Mouse (Mus musculus) megakaryocyte progenitor cell, adult 5-6 weeks (primary cell): ENCODE data around the gene Ltbp4. TPM values are rescaled to one million over a fixed set of nuclear protein-coding genes. Genes with fewer than 3 reads are reported as not detected.
A peak's percentile ranks its signal among the peaks of the same experiment; 100 is the strongest.

Experiments used
- ATAC-seq: replicated peaks from 2 replicates; pipeline ENCODE4 v1.8.0; 2016; ENCODE audit warnings: mild to moderate bottlenecking, moderate TSS enrichment, inconsistent platforms; ENCODE audit not compliant: poor library complexity
- total RNA-seq, 2 experiments: library from RNA; stranded (forward) in 1 of 2; stranded (reverse) in 1 of 2; fragments of 157-497, 149-512 nt in 1 of 2; fragments of 200-1000 nt in 1 of 2; gene quantifications; 2 replicates each; pipeline versions ENCODE4 v1.2.3 to v1.2.4; 2015 to 2017

The Ltbp4 gene
- total RNA-seq, 2 experiments from 2014 or later, result 0.05 TPM; not detected in 1

- no peak; the same call in 1 of the 2 replicates for ATAC-seq
Measured at GRCm38 (mm10) chr7:27328648-27329047, 8.8 kb downstream of the Ltbp4 start.

GRCm38 (mm10) chr7:27328161-27328560 lies 9.3 kb downstream of the Ltbp4 start:
- no peak for ATAC-seq

- no peak for ATAC-seq
Measured at GRCm38 (mm10) chr7:27327500-27327899, 10.0 kb downstream of the Ltbp4 start.

- no peak for ATAC-seq
Measured at GRCm38 (mm10) chr7:27326101-27326880, 11.2 kb downstream of the Ltbp4 start.

GRCm38 (mm10) chr7:27325697-27326096 lies 11.8 kb downstream of the Ltbp4 start:
- ATAC-seq, result peak; percentile 8; the same call in 1 of the 2 replicates

GRCm38 (mm10) chr7:27324928-27325327 lies 12.6 kb downstream of the Ltbp4 start:
- no peak for ATAC-seq

GRCm38 (mm10) chr7:27324161-27324560 lies 13.3 kb downstream of the Ltbp4 start:
- no peak for ATAC-seq

- ATAC-seq, result no peak
Measured at GRCm38 (mm10) chr7:27323001-27323400, 14.5 kb downstream of the Ltbp4 start.

GRCm38 (mm10) chr7:27322291-27322690 lies 15.2 kb downstream of the Ltbp4 start:
- ATAC-seq, result 0 out of 2 replicates have a peak, but pooled peaks have one; percentile 21

GRCm38 (mm10) chr7:27319411-27319810 lies 18.1 kb downstream of the Ltbp4 start:
- no peak for ATAC-seq

- ATAC-seq, result no peak
Measured at GRCm38 (mm10) chr7:27315958-27316357, 21.5 kb downstream of the Ltbp4 start.

- no peak for ATAC-seq
Measured at GRCm38 (mm10) chr7:27314393-27314792, 23.1 kb downstream of the Ltbp4 start.

GRCm38 (mm10) chr7:27311651-27312284 lies 25.7 kb downstream of the Ltbp4 start:
- ATAC-seq, result no peak

GRCm38 (mm10) chr7:27310996-27311535 lies 26.4 kb downstream of the Ltbp4 start:
- ATAC-seq, result no peak

GRCm38 (mm10) chr7:27310306-27310705 lies 27.2 kb downstream of the Ltbp4 start:
- peak; percentile 75 for ATAC-seq

GRCm38 (mm10) chr7:27309832-27310231 lies 27.7 kb downstream of the Ltbp4 start:
- ATAC-seq, result no peak

GRCm38 (mm10) chr7:27308821-27309549 lies 28.5 kb downstream of the Ltbp4 start:
- no peak for ATAC-seq

GRCm38 (mm10) chr7:27307551-27307950 lies 29.9 kb downstream of the Ltbp4 start:
- ATAC-seq, result peak; percentile 47

GRCm38 (mm10) chr7:27306161-27307160 lies 31.0 kb downstream of the Ltbp4 start:
- ATAC-seq, result peak; percentile 43
